Mouse (Mus musculus): ENCODE results near the gene Macc1. TPM values are rescaled to one million over a fixed set of nuclear protein-coding genes. Genes with fewer than 3 reads are reported as not detected.

The Macc1 gene
- total RNA-seq (2014; fragmentation: Nextera tagmentation): not detected in 2 replicates
- not detected in 2 replicates for total RNA-seq (2017)

GRCm38 (mm10) chr12:119313970-119314369, at the start of gene Macc1:
Macc1 (plus strand) TSS chr12:119314270.
- ATAC-seq (replicated peaks; ENCODE audit: poor library complexity, severe bottlenecking): no peak

GRCm38 (mm10) chr12:119264506-119264905, 49.6 kb upstream of the Macc1 start:
- ATAC-seq (replicated peaks; ENCODE audit: poor library complexity, severe bottlenecking): no peak

- peak; percentile 85 for ATAC-seq (replicated peaks; ENCODE audit: poor library complexity, severe bottlenecking)
These were observed 45.3 kb upstream of the Macc1 start for GRCm38 (mm10) chr12:119268723-119269122.

GRCm38 (mm10) chr12:119270036-119270435, 44.0 kb upstream of the Macc1 start:
- ATAC-seq (replicated peaks; ENCODE audit: poor library complexity, severe bottlenecking): no peak

GRCm38 (mm10) chr12:119271964-119272363, 42.1 kb upstream of the Macc1 start:
- no peak for ATAC-seq (replicated peaks; ENCODE audit: poor library complexity, severe bottlenecking)

- ATAC-seq (replicated peaks; ENCODE audit: poor library complexity, severe bottlenecking): no peak
These were observed 40.5 kb upstream of the Macc1 start for GRCm38 (mm10) chr12:119273605-119274004.

- peak; percentile 95 for ATAC-seq (replicated peaks; ENCODE audit: poor library complexity, severe bottlenecking)
These were observed 37.8 kb upstream of the Macc1 start for GRCm38 (mm10) chr12:119276282-119276681.

GRCm38 (mm10) chr12:119291618-119292017, 22.5 kb upstream of the Macc1 start:
- no peak for ATAC-seq (replicated peaks; ENCODE audit: poor library complexity, severe bottlenecking)

- no peak for ATAC-seq (replicated peaks; ENCODE audit: poor library complexity, severe bottlenecking)
These were observed 10.5 kb upstream of the Macc1 start for GRCm38 (mm10) chr12:119303618-119304017.

GRCm38 (mm10) chr12:119313014-119313763, 881 bp upstream of the Macc1 start:
- peak; percentile 95 for ATAC-seq (replicated peaks; ENCODE audit: poor library complexity, severe bottlenecking)

GRCm38 (mm10) chr12:119318799-119319198, 4.7 kb downstream of the Macc1 start:
- no peak for ATAC-seq (replicated peaks; ENCODE audit: poor library complexity, severe bottlenecking)

- peak; percentile 56 for ATAC-seq (replicated peaks; ENCODE audit: poor library complexity, severe bottlenecking)
These were observed 11.3 kb downstream of the Macc1 start for GRCm38 (mm10) chr12:119325400-119325799.

- ATAC-seq (replicated peaks; ENCODE audit: poor library complexity, severe bottlenecking): no peak
These were observed 16.6 kb downstream of the Macc1 start for GRCm38 (mm10) chr12:119330644-119331043.

GRCm38 (mm10) chr12:119333376-119333775, 19.3 kb downstream of the Macc1 start:
- no peak for ATAC-seq (replicated peaks; ENCODE audit: poor library complexity, severe bottlenecking)

- ATAC-seq (replicated peaks; ENCODE audit: poor library complexity, severe bottlenecking): peak; percentile 14; the same call in 1 of the 2 replicates
These were observed 38.5 kb downstream of the Macc1 start for GRCm38 (mm10) chr12:119352579-119352978.

GRCm38 (mm10) chr12:119357418-119358241, 43.6 kb downstream of the Macc1 start:
- ATAC-seq (replicated peaks; ENCODE audit: poor library complexity, severe bottlenecking): peak; percentile 89

GRCm38 (mm10) chr12:119358242-119358515, 44.1 kb downstream of the Macc1 start:
- no peak for ATAC-seq (replicated peaks; ENCODE audit: poor library complexity, severe bottlenecking)

GRCm38 (mm10) chr12:119365041-119365440, 51.0 kb downstream of the Macc1 start:
- ATAC-seq (replicated peaks; ENCODE audit: poor library complexity, severe bottlenecking): no peak

- peak; percentile 83 for ATAC-seq (replicated peaks; ENCODE audit: poor library complexity, severe bottlenecking)
These were observed 55.8 kb downstream of the Macc1 start for GRCm38 (mm10) chr12:119369832-119370231.

- peak; percentile 77 for ATAC-seq (replicated peaks; ENCODE audit: poor library complexity, severe bottlenecking)
These were observed 58.3 kb downstream of the Macc1 start for GRCm38 (mm10) chr12:119372359-119372758.

GRCm38 (mm10) chr12:119376879-119377278, 62.8 kb downstream of the Macc1 start:
- no peak for ATAC-seq (replicated peaks; ENCODE audit: poor library complexity, severe bottlenecking)

Measured in granulocyte monocyte progenitor cell, adult 5-6 weeks (primary cell).